Mouse (Mus musculus) right cerebral cortex, adult 18-20 months (tissue): ENCODE results near the gene Kcna10.

Experiments used
- DNase-seq: peaks from one replicate; pipeline ENCODE4 v3.0.0; 2022; ENCODE audit warnings: mixed read lengths

Kcna10 gene

DNA sequence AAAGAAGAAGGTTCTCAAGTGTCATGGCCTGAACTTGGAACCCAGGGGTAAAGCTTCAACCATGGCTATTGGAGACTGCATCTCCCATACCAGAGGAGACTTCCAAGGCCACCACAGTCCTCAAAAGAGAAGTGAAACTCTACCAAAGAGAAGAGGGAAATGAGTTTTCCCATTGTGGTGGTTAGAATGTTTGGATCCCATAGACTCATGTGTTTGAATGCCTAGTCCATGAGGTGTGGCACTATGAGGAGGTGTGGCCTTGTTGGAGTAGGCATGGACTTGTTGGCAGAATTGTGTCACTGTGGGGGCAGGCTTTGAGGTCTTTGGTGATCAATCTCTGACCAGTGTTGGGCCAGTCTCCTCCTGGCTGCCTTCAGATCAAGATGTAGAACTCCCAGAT, 22.3 kb downstream of the Kcna10 start:
- DNase-seq, result no peak

DNA sequence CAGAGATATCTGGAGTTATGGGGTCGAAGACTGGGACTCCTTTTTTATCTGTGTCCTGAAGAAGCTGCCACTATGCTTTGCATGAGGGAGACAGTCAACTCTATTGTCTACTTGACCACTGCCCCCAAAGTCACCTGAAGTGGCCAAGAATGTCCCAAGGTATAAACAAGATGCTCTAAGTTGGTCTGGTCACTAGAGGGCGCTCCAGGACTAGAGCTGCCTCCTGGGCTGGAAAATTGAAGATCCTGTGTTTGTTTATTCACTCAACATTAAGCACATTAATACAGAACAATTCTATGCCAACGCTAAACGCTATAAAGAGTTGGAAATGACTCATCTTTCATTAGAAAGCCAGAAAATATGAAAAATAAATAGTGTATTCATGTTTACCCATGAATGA, 23.1 kb downstream of the Kcna10 start:
- DNase-seq, result peak; percentile 68

DNA sequence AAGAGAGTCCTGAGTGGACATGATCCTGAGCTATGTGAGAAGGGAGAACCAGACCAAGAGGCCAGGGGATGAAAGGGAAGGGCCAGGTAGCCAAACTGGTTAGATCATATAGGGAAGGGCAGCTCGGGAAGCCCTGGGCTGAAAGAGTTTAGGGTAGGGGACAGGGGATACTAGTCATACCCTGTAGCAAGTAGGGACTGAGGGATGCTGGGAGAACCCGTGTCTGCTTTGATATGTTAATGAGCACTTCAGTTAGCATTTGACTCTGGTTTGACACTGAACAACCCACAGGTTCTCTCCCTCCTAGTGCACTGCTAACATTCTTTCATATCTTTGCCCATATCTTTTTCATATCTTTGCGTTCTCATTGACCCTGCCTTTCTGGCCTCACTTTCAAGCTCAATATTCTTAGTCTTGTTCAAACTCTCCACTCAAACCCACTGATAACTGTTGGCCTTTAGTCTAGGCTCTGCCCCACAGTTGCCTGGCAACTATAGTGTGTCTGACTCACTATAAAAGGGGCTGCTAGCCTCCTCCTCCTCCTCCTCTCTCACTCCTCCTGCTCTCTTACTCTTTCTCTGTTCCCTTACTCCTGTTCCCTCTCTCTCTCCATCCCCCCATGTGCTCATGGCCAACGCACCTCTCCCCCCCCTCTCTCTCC, 23.8 kb downstream of the Kcna10 start:
- DNase-seq, result no peak

DNA sequence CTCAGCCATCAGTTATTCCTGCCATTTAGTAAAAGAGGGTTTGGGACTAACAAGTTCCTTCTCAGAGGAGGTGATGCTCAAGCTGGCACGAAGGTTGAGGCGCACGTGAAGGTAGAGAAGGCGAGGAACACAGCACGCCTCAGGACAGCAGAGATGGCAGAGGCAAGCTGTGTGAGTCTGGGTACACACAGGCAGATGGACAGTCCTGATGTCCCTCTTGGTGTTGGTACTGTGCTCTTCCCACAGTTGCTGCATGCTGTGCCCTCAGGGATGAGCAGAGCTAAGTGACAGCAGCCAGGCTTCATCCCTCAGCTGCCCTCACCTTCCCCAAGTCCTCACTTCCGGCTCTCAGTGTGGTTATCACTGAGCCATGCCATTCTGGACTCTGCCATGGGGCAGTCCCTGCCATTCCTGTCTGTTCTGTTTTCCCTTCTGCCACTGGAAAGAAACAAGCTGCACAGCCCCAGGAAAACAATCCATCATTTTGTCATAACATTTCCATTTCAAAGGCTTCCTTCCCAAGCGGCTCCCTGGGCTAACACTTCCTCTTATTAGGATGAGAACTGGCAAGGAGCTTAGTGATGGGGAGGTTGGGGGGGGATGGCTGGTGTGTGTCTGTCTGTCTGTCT, 24.9 kb downstream of the Kcna10 start:
- DNase-seq, result no peak

DNA sequence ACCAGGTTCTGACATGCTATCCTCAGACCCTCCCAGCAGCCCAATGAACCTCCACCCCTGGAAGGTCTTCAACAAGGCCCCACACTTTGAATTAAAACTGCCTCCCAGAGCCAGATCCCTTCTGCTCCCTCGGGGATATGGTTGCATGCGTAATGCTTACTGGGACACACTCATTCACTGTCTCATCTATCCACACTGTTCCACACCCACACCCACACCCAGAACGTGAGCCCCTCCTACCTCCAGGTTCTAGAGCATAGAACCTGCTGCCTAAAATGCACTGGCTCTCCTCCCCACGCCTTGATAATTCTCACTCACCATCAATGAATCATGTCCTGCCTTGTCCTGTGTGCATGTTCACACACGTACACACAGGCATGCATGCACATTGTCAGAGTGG, 31.8 kb downstream of the Kcna10 start:
- no peak for DNase-seq

DNA sequence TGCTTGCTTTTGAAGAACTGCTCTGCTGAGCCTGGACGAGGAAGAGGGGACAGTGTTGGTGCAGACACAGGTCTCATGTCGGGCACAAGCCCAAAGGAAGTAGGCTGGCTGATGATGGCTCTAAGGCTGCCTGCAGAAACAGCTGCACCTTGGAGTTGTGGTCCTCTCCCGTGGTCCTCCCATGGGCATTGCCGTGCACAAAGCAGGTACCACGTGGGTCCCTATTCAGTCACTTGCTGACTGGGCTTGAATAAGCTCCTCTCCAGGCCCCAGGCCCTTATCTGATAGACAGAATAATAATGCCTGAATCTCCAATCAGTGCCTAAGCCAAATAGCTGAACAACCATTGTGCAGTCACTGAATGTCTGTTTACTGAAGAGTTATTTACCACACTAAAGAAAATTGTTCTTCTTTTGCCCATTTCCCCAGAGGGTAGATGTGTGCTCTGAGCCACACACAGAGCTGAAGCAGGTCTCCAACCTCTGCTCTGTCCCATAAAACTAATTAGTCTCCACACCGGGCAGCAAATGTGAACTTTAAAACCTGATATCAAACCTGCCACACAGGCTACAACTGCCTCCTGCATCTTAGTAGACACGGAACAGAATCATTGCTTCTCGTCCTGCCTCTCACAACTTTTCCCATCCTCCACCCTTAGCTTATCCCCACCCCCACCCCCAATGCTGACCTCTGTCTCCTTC, 33.7 kb downstream of the Kcna10 start:
- no peak for DNase-seq

DNA sequence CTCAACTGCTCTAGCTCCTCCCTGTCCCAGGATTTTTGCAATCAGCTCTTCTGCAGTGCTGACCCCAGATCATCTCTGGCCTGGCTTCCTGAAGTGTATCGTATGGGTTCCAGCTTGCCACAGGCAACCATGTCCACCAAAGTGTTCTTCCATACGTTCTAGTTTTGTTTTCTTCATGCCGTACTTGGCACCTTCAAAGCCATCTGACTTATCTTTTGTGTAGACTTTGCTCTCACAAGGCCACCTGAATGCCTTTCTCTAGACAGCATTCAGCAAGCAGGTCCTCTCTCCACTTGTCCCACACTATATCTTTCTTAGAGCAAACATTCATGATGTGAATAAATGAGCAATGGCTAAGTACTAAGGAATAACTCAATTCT, 34.2 kb downstream of the Kcna10 start:
- no peak for DNase-seq

DNA sequence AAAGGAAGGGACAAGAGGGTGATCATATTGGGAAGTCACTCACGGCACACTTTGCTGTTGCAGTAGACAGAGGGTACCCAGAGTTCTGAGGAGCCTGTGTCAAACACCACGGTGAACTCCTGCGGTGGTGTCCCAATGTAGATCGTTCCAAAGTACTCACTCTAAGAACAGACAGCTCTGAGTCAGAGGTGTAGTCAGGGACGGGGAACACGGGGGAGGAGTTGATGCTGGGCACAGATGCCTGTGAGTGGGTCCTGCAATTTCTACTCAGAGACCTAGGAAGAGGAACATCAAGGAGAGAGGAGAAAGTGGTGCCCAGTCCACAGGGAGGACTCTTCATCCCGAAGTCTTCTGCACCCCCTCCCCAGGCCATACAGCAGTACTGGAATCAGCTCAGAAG, 35.7 kb downstream of the Kcna10 start:
- DNase-seq, result peak; percentile 59

DNA sequence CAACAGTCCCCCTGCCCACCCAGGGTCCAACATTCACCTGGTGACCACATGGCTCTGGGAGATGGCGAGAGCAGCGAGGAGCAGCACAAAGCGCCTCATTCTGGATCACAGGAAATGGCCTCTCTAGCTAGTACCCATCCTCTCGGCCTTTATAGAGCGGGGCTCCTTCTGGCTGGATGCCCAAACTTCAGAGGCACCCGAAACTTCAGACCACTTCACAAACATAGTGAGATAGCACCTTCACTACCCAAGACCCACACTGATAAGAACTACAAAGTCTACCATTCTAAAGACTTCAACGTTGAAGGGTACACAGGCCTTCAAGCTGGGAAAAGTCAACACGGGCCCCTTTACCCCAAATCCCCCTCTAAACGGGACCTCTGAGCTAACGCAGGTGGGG, 38.8 kb downstream of the Kcna10 start, which contains the start of gene Cym:
TSS of gene Cym (minus strand) at position 125 of the 400 bp plus-strand sequence.
- no peak for DNase-seq

DNA sequence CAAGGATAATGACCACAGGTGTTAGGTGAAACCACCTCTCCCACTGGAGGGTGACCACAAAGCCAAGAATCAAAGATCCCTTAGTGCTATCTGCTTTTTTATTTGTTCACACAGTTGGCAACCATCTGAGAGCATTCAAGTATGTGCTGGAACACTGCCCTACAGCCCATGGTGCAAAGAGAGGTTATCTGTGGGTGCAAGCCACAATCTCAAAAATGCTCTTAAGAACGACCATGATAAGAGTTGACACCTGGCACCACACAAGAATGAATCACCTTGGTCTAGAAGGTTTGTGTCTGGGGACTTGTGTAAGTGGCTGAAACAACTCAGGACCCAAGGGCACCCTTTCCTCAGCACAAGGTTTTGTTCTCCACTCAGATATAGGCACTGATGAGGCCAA, 40.4 kb downstream of the Kcna10 start:
- no peak for DNase-seq

DNA sequence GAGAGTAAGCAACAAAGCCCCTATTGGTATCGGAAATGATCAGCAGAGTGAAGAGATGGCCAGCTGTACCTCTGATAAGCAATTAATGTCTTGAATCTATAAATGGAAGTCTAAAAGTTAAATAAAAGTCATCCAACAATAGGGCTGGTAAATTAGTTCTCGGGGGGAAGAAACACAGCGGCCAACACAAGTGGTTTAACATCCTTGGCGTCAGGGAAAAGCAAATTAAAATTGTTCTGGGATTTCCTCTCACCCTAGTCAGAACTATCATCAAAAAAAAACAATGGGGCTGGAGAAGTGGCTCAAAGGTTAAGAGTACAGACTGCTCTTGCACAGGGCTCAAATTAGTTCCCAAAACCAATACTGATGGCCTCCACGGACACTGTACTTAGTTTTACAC, 43.0 kb downstream of the Kcna10 start:
- no peak for DNase-seq

DNA sequence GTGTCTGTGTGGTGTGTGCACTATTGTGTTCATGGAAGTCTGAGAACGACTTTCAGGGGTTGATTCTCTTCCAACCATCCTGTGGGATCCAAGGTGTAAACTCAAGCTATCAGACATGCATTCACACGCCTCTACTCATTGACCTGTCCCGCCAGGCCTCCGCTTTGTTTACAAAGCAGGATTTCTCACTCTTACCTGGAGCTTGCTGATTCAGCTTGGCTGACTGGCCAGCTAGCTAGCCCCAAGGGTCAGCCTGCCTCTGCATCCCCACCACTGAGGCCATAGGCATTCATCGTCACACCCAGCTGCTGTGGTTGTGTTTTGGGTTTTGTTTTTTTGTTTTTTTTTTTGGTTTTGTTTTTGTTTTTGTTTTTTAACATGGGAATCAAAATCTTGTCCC, 46.4 kb downstream of the Kcna10 start:
- DNase-seq, result no peak

DNA sequence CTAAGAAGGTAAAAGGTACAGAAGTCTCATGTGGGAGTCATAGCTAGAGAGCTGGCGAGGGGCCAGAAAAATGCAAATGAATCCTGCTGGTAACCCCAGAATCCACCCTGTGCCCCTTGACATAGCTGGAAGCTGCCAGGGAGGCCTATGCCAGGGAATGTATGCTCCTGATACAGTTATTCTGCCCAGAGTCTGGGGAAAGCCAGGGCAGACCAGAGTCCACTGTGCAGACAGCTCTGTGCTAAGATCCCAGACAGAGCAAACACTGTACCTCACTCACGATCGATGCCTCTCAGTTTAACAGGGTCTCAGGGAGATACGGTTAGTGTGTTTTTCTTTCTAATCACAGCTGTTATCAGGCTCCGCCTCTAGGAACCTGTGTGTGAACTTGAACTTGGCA, 47.0 kb downstream of the Kcna10 start:
- no peak for DNase-seq

DNA sequence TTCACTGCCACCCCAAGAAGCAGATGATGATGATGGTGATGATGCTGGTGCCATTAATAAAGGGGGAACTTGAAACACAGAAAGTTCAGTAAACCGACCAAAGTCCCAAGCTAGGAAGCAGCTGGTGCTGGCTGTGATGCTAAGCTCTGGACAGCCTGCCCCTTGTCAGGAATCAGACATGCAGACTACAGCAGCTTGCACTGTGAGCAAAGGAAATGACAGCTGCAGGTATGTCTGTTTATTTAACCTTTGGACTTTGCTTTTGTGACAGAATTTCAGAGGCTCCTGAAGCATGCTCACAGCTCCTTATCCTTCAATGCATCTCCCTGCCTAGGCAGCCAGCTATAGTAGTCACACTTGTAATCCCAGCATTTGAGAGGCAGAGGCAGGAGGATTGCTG, 47.7 kb downstream of the Kcna10 start, which contains the start of gene A630076J17Rik:
TSS of gene A630076J17Rik (plus strand) at position 88 of the 400 bp plus-strand sequence.
- no peak for DNase-seq

DNA sequence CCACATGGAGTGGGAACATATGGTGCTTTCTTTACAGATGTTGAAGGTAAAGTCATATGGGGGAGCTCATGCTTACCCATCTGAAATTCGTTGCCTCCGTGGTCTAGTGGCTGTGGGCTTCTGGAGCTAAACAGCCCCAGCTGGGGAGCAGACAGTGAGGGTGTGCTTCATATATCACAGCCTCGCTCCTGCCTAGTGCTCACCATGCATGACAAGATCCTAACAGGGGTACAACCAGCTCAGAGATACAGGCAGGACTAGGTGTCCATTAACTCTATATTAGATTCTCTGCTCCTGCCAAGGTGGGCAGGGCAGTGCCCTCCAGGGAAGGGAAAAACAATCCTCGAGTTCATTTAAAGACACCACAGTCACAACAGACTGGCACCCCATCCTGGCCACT, 48.3 kb downstream of the Kcna10 start:
- DNase-seq, result no peak

DNA sequence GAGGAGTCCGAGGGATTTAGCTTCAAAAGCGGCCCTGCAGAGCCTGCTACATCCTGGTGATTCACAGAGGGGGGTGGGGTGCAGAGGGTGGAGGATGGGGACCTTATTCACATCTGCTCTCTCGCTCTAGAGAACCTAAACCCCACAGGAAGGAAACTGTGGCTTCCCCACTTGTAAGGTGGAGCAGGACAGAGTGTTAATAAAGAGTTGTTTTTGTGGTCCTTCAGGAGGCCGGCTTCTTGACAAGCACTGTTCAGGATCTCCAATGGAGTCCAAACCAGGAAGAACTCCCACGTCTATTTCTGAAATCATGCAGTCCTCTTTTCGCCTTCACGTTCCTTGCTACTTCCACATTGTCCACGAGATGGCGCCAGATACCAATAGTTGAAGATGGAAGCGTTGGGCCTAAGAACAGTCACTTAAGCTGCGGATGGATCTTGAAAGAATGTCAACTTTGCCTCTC, 50.5 kb downstream of the Kcna10 start:
- peak; percentile 86 for DNase-seq

DNA sequence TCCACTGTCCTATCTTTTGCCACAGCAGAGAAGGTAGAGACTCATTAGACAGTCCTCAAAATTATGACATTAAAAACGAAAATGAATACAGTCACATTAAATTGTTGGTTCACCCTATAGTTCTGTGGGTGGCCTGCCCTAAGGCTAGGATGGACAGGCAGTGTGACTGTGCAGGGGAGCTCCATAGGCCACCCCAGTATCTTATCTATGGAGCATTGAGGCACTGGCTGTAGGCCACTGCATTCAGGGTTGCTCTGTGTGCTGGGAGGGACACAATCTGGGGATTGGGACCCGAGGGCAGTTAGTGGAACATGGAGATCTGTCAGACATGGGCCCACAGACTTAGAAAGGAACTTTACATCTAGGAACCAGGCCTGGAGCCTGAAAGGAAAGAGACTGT, 51.1 kb downstream of the Kcna10 start:
- no peak for DNase-seq

DNA sequence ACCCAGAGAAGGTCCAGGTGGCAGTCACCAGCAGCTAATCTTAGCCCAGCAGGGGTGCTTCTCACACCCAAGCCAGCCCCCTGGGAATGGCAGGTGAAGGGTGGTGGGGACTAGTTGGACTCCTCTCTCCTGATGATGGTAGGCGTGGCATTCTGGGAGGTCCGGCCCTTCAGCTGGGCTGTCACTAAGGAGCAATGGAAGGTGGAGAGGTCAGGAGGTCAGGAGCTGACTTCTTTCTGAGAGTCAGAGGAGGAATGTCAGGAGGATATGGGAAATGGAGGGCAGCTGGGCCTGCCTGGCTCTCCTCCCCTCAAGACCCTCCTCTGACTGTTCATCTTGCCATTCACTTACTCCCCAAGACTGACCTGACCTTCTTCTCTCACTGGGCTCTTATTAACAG, 55.2 kb downstream of the Kcna10 start:
- no peak for DNase-seq

DNA sequence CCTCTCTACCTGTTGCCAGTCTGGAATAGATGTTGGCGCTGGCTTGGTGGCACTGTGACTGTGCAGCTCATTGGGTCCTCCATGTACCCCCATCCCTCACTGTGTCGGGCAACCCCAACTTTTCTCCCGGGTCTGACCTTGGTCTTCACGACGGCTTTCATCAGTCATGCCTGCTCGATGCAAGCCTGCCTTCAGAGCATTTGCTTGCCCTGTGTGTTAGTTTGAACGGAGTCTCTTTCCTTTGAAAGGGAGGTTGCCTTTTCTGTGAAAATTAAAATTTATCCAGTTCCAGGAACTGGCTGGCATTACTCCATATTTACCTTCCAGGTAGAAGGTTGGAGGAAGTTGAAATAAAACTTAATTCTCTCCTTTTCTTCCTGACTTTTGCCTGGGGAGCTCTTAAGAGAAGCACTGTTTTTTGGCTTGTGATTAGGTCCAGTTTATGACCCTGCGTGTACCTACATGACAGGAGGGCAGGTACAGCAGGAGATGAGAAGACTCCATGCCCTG, 55.7 kb downstream of the Kcna10 start:
- no peak for DNase-seq

DNA sequence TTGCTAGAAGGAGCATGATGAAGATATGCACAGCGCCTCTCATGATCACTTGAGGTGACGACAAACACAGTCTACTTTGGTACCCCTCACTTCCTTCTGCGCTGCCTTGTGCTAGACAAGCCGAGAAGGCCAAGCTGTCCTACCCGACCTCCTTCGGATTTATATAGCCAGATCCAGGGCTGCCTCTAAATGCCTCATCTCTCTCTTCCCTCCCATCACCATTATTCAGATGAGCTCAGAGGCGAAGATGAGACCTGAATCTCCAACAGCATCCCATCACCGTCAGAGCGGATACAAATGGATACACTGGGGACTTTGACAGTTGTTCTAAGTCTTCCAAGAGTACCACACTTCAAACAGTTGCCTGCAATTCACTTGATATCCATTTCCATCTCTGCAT, 56.8 kb downstream of the Kcna10 start, which contains the start of gene Prok1:
TSS of gene Prok1 (minus strand) at position 101 of the 400 bp plus-strand sequence.
- DNase-seq, result no peak

DNA sequence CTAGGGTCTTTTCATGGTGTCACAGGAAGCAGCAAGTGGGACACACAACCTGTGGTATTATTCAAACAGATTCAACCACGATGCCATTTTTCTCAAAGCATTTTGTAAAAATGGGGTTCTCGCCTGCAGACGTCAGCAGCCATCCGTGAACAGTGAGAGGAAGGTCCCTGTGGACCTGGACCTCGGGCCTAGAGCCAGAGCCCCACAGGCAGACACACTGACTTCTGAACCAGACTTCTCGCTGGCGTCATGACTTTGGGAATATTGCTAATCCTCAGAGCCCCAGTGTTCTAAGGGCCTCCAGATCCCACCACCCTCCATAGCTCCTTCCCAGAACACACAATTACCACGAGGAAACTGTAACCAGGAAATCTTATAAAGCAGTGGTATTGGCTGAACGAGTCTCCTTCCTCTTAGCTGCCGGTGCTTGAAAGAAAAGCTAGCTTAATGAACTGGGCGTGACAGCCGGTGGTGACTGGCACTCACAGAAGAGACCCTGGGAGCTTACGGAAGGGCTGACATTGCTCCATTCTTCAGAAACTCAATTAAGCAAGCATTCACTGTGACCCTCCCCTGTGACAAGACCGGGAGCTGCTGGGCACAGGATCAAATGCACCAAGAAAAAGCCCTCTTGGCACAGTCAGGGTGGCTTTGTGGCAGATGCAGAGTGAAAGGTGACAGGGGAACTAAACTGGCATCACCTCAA, 58.7 kb downstream of the Kcna10 start:
- DNase-seq, result no peak
